14 mouse cellular contexts compared by ENCODE assay signal in genomic region chr11:97829913-97830476, GRCm38 (mm10). TPM values are rescaled to one million over a fixed set of nuclear protein-coding genes. Genes with fewer than 3 reads are reported as not detected.
DNase-seq lines count a peak whose midpoint lies in the region; ATAC-seq and TF ChIP-seq lines count a peak whose summit lies in the region.
"Had no signal": no experiment of that assay in that cellular context is flagged by ENCODE, and none has a peak within 500 bp of the region (broad histone marks: within the 10 kb centered on the region; RNA-seq: fewer than 3 reads in every experiment).

No protein-coding gene starts in this region.

- H3K79me2 ChIP-seq in liver, adult 2 months (ENCODE audit: control insufficient read depth, insufficient read depth, low read length), result peaks cover 12% of the 10 kb centered on the region; the same call in 1 of the 2 replicates

- intact Hi-C loops in gastrocnemius, adult 2 months (cut with DNase I), result no loop called here

- no peak for DNase-seq in gastrocnemius, adult 2 months
- DNase-seq in gastrocnemius, adult 8-10 months (ENCODE audit: low spot score in 2 of 2), result no peak
- DNase-seq in midbrain, embryonic 10.5 days (ENCODE audit: low spot score), result peak; percentile 11
- DNase-seq in midbrain, embryonic 14.5 days, result no peak
- peak; percentile 33 for DNase-seq in liver, adult 2 months (ENCODE audit: extremely low read depth, low read depth, low spot score)
- peak; percentile 62 to 69 for DNase-seq in spleen, adult 2 months (ENCODE audit: low read depth in 1 of 2, low spot score in 2 of 2)
- no peak for DNase-seq in forebrain, embryonic 10.5 days (ENCODE audit: extremely low spot score, low spot score)
- no peak for DNase-seq in retina, postnatal 1 day
- DNase-seq: kidney, postnatal 36 days had no signal

- no peaks in the 10 kb centered on the region for H3K4me1 ChIP-seq in midbrain, embryonic 10.5 days
- H3K4me1 ChIP-seq in midbrain, embryonic 14.5 days (ENCODE audit: control insufficient read depth, insufficient read depth, low read length), result no peaks in the 10 kb centered on the region
- H3K4me1 ChIP-seq in liver, adult 2 months (ENCODE audit: control insufficient read depth, insufficient read depth, low read length), result peaks cover 12% of the 10 kb centered on the region
- peaks cover 39% of the 10 kb centered on the region; the same call in 1 of the 2 replicates for H3K4me1 ChIP-seq in spleen, adult 2 months (ENCODE audit: control insufficient read depth, insufficient read depth, insufficient read length)
- H3K4me1 ChIP-seq in forebrain, embryonic 10.5 days, result 0 out of 2 replicates have a peak, but pooled peaks cover 3% of the 10 kb centered on the region
- H3K4me1 ChIP-seq: embryonic facial prominence, embryonic 12.5 days had no signal

- H3K9ac ChIP-seq in midbrain, embryonic 14.5 days (replicated peaks; ENCODE audit: low read length), result no peak overlapping the region
- no peak overlapping the region for H3K9ac ChIP-seq in liver, adult 2 months (ENCODE audit: low read depth, low read length)
- H3K9ac ChIP-seq: embryonic facial prominence, embryonic 12.5 days; heart, embryonic 13.5 days; lung, embryonic 15.5 days; neural tube, embryonic 15.5 days had no signal

- no peak for TF ChIP-seq CTCF in gastrocnemius, adult 2 months (IDR thresholded peaks at IDR 0.05)
- no peak for TF ChIP-seq CTCF in liver, adult 2 months (IDR thresholded peaks at IDR 0.05; ENCODE audit: low read depth, low read length)
- TF ChIP-seq CTCF in spleen, adult 2 months (IDR thresholded peaks at IDR 0.05; ENCODE audit: extremely low read depth, insufficient read depth, insufficient read length, insufficient replicate concordance), result no peak

- no peak for TF ChIP-seq POLR2A in liver, adult 2 months (IDR thresholded peaks at IDR 0.05; ENCODE audit: extremely low read depth, insufficient read depth, low read length)
- TF ChIP-seq POLR2A in spleen, adult 2 months (IDR thresholded peaks at IDR 0.05; ENCODE audit: low read depth, low read length), result no peak; the same call in 1 of the 2 replicates

- WGBS in midbrain, embryonic 10.5 days, result 88% methylated on average over 12 of the region's 12 CpGs
- WGBS in midbrain, embryonic 14.5 days, result 82% methylated on average over 12 of the region's 12 CpGs
- WGBS in liver, adult 2 months, result 68% methylated on average over 12 of the region's 12 CpGs
- 13% methylated on average over 12 of the region's 12 CpGs for WGBS in spleen, adult 2 months
- WGBS in forebrain, embryonic 10.5 days, result 91% methylated on average over 12 of the region's 12 CpGs

- no peaks in the 10 kb centered on the region for H3K27me3 ChIP-seq in midbrain, embryonic 10.5 days (ENCODE audit: low read depth, poor library complexity, severe bottlenecking)
- H3K27me3 ChIP-seq in midbrain, embryonic 14.5 days (ENCODE audit: control insufficient read depth, insufficient read depth, low read length), result no peaks in the 10 kb centered on the region
- H3K27me3 ChIP-seq in liver, adult 2 months (ENCODE audit: control insufficient read depth, insufficient read depth, low read length), result no peaks in the 10 kb centered on the region
- no peaks in the 10 kb centered on the region for H3K27me3 ChIP-seq in spleen, adult 2 months (ENCODE audit: control insufficient read depth, insufficient read depth, low read length)
- H3K27me3 ChIP-seq in forebrain, embryonic 10.5 days (ENCODE audit: poor library complexity, severe bottlenecking), result no peaks in the 10 kb centered on the region
- H3K27me3 ChIP-seq: embryonic facial prominence, embryonic 12.5 days; heart, embryonic 13.5 days; lung, embryonic 15.5 days; neural tube, embryonic 15.5 days had no signal

- peak overlapping the region; percentile 52 for H3K27ac ChIP-seq in gastrocnemius, adult 2 months
- 0 out of 2 replicates have a peak overlapping the region, but pooled peaks have one; percentile 23 for H3K27ac ChIP-seq in midbrain, embryonic 10.5 days (replicated peaks)
- H3K27ac ChIP-seq in midbrain, embryonic 14.5 days (replicated peaks; ENCODE audit: low read depth, low read length), result no peak overlapping the region
- peak overlapping the region; percentile 55; the same call in 1 of the 2 replicates for H3K27ac ChIP-seq in liver, adult 2 months (replicated peaks; ENCODE audit: insufficient read depth, low read depth, low read length)
- peak overlapping the region; percentile 73 for H3K27ac ChIP-seq in spleen, adult 2 months (ENCODE audit: insufficient read depth, low read length)
- H3K27ac ChIP-seq in forebrain, embryonic 10.5 days, result no peak overlapping the region
- H3K27ac ChIP-seq: embryonic facial prominence, embryonic 12.5 days; heart, embryonic 13.5 days; lung, embryonic 15.5 days; neural tube, embryonic 15.5 days had no signal

- no peak overlapping the region for H3K4me2 ChIP-seq in midbrain, embryonic 14.5 days (ENCODE audit: low read length)
- H3K4me2 ChIP-seq: embryonic facial prominence, embryonic 12.5 days; heart, embryonic 13.5 days; lung, embryonic 15.5 days; neural tube, embryonic 15.5 days had no signal

- H3K36me3 ChIP-seq in midbrain, embryonic 10.5 days, result peaks cover 79% of the 10 kb centered on the region
- H3K36me3 ChIP-seq in midbrain, embryonic 14.5 days (ENCODE audit: control insufficient read depth, insufficient read depth, low read length), result peaks cover 70% of the 10 kb centered on the region
- peaks cover 17% of the 10 kb centered on the region for H3K36me3 ChIP-seq in liver, adult 2 months (ENCODE audit: control insufficient read depth, insufficient read depth, low read length)
- peaks cover 16% of the 10 kb centered on the region for H3K36me3 ChIP-seq in spleen, adult 2 months (ENCODE audit: control insufficient read depth, insufficient read depth, low read length)
- peaks cover 94% of the 10 kb centered on the region for H3K36me3 ChIP-seq in forebrain, embryonic 10.5 days (replicated peaks)

- H3K9me3 ChIP-seq in midbrain, embryonic 10.5 days (replicated peaks), result no peaks in the 10 kb centered on the region
- H3K9me3 ChIP-seq in midbrain, embryonic 14.5 days (ENCODE audit: control insufficient read depth, low read length), result no peaks in the 10 kb centered on the region
- no peaks in the 10 kb centered on the region for H3K9me3 ChIP-seq in forebrain, embryonic 10.5 days
- H3K9me3 ChIP-seq: embryonic facial prominence, embryonic 12.5 days; heart, embryonic 13.5 days; lung, embryonic 15.5 days; neural tube, embryonic 15.5 days had no signal

- no peak for ATAC-seq in midbrain, embryonic 14.5 days (ENCODE audit: low FRiP score, low TSS enrichment)

- no peak overlapping the region for H3K4me3 ChIP-seq in gastrocnemius, adult 2 months
- no peak overlapping the region for H3K4me3 ChIP-seq in midbrain, embryonic 10.5 days
- no peak overlapping the region for H3K4me3 ChIP-seq in midbrain, embryonic 14.5 days (replicated peaks; ENCODE audit: low read depth, low read length)
- no peak overlapping the region for H3K4me3 ChIP-seq in liver, adult 2 months (ENCODE audit: insufficient read depth, low read depth, low read length)
- H3K4me3 ChIP-seq in spleen, adult 2 months (ENCODE audit: extremely low read depth, insufficient read depth, insufficient read length), result no peak overlapping the region
- H3K4me3 ChIP-seq in forebrain, embryonic 10.5 days, result no peak overlapping the region
- H3K4me3 ChIP-seq: embryonic facial prominence, embryonic 12.5 days; heart, embryonic 13.5 days; lung, embryonic 15.5 days; neural tube, embryonic 15.5 days had no signal

RNA-seq across cellular contexts. Expression of gene B230217C12Rik, which starts 10.6 kb away (rescaled TPM):
- under 1 TPM; 0.23 to 0.50 TPM for total RNA-seq in gastrocnemius, adult 2 months (2021)
- under 1 TPM; 0.19 to 0.51 (median 0.32) TPM for total RNA-seq in gastrocnemius, adult 8-10 months (2022)
- 12.6 and 14.3 TPM in 2 replicates for polyA plus RNA-seq in midbrain, embryonic 10.5 days (2016; fragmentation: Nextera tagmentation; extraction: Ambion mirVana)
- 32.4 and 36.5 TPM in 2 replicates for polyA plus RNA-seq in midbrain, embryonic 14.5 days (2014; fragmentation: Nextera tagmentation; extraction: Ambion mirVana)
- total RNA-seq in liver, adult 2 months (2014; rRNA removed), result 0.09 and 0.27 TPM in 2 replicates
- polyA plus RNA-seq in liver, adult 2 months (2012; rRNA removed), result 0.14 and 0.29 TPM in 2 replicates
- 1.8 and 3.1 TPM in 2 replicates for polyA plus RNA-seq in spleen, adult 2 months (2012; rRNA removed)
- 13.3 and 15.9 TPM in 2 replicates for polyA plus RNA-seq in forebrain, embryonic 10.5 days (2016; fragmentation: Nextera tagmentation; extraction: Ambion mirVana)
- total RNA-seq: MEL had no signal

RNA-seq across cellular contexts. Expression of gene Lasp1, which starts 31.2 kb away (rescaled TPM):
- 10 to 100 TPM; 10.0 to 16.8 TPM for total RNA-seq in gastrocnemius, adult 2 months (2021)
- 10 to 100 TPM in 2 of 4 experiments, 1 to 10 TPM in 2; 5.9 to 11.2 (median 9.0) TPM for total RNA-seq in gastrocnemius, adult 8-10 months (2022)
- polyA plus RNA-seq in midbrain, embryonic 10.5 days (2016; fragmentation: Nextera tagmentation; extraction: Ambion mirVana), result 75.1 and 88.8 TPM in 2 replicates
- 114 and 138 TPM in 2 replicates for polyA plus RNA-seq in midbrain, embryonic 14.5 days (2014; fragmentation: Nextera tagmentation; extraction: Ambion mirVana)
- 23.3 and 33.3 TPM in 2 replicates for total RNA-seq in liver, adult 2 months (2014; rRNA removed)
- 80.5 and 85.4 TPM in 2 replicates for polyA plus RNA-seq in liver, adult 2 months (2012; rRNA removed)
- polyA plus RNA-seq in spleen, adult 2 months (2012; rRNA removed), result 69.4 and 75.2 TPM in 2 replicates
- polyA plus RNA-seq in forebrain, embryonic 10.5 days (2016; fragmentation: Nextera tagmentation; extraction: Ambion mirVana), result 85.5 and 87.3 TPM in 2 replicates

RNA-seq across cellular contexts. Expression of gene Rpl23, which starts 47.8 kb away (rescaled TPM):
- 100 to 1,000 TPM; 385 to 521 TPM for total RNA-seq in gastrocnemius, adult 2 months (2021)
- 100 to 1,000 TPM; 371 to 534 (median 431) TPM for total RNA-seq in gastrocnemius, adult 8-10 months (2022)
- polyA plus RNA-seq in midbrain, embryonic 10.5 days (2016; fragmentation: Nextera tagmentation; extraction: Ambion mirVana), result 378 and 451 TPM in 2 replicates
- polyA plus RNA-seq in midbrain, embryonic 14.5 days (2014; fragmentation: Nextera tagmentation; extraction: Ambion mirVana), result 363 and 413 TPM in 2 replicates
- total RNA-seq in liver, adult 2 months (2014; rRNA removed), result 240 and 283 TPM in 2 replicates
- 68.5 and 71.4 TPM in 2 replicates for polyA plus RNA-seq in liver, adult 2 months (2012; rRNA removed)
- 96.9 and 98.1 TPM in 2 replicates for polyA plus RNA-seq in spleen, adult 2 months (2012; rRNA removed)
- polyA plus RNA-seq in forebrain, embryonic 10.5 days (2016; fragmentation: Nextera tagmentation; extraction: Ambion mirVana), result 449 and 492 TPM in 2 replicates

RNA-seq across cellular contexts. Expression of gene Fbxo47, which starts 54.0 kb away (rescaled TPM):
- total RNA-seq in gastrocnemius, adult 2 months (2021), result under 1 TPM; 0.14 to 0.20 TPM
- total RNA-seq in gastrocnemius, adult 8-10 months (2022), result under 1 TPM in 3 of 4 experiments, not detected in 1; 0.15 to 0.48 (median 0.46) TPM
- polyA plus RNA-seq in midbrain, embryonic 10.5 days (2016; fragmentation: Nextera tagmentation; extraction: Ambion mirVana), result 0.38 and 0.40 TPM in 2 replicates
- 0.62 and 0.67 TPM in 2 replicates for polyA plus RNA-seq in midbrain, embryonic 14.5 days (2014; fragmentation: Nextera tagmentation; extraction: Ambion mirVana)
- total RNA-seq in liver, adult 2 months (2014; rRNA removed), result 1.4 and 1.9 TPM in 2 replicates
- polyA plus RNA-seq in liver, adult 2 months (2012; rRNA removed), result 0.17 and 0.27 TPM in 2 replicates
- 0.20 and 0.22 TPM in 2 replicates for polyA plus RNA-seq in spleen, adult 2 months (2012; rRNA removed)
- 0.64 and 0.91 TPM in 2 replicates for polyA plus RNA-seq in forebrain, embryonic 10.5 days (2016; fragmentation: Nextera tagmentation; extraction: Ambion mirVana)

RNA-seq across cellular contexts. Expression of gene 1700001P01Rik, which starts 54.3 kb away (rescaled TPM):
- total RNA-seq in gastrocnemius, adult 2 months (2021), result under 1 TPM; 0.39 to 0.56 TPM
- not detected for total RNA-seq in gastrocnemius, adult 8-10 months (2022)
- polyA plus RNA-seq in midbrain, embryonic 10.5 days (2016; fragmentation: Nextera tagmentation; extraction: Ambion mirVana), result 0.20 and 0.46 TPM in 2 replicates
- polyA plus RNA-seq in midbrain, embryonic 14.5 days (2014; fragmentation: Nextera tagmentation; extraction: Ambion mirVana), result not detected in 2 replicates
- total RNA-seq in liver, adult 2 months (2014; rRNA removed), result not detected in 2 replicates
- polyA plus RNA-seq in liver, adult 2 months (2012; rRNA removed), result not detected in 2 replicates
- not detected in 2 replicates for polyA plus RNA-seq in spleen, adult 2 months (2012; rRNA removed)
- 0.73 TPM in 1 of 2 replicates, not detected in the other for polyA plus RNA-seq in forebrain, embryonic 10.5 days (2016; fragmentation: Nextera tagmentation; extraction: Ambion mirVana)
- polyA plus RNA-seq: embryonic facial prominence, embryonic 12.5 days; heart, embryonic 13.5 days had no signal

Comparison
In these comparisons a context has a peak if more than half of its experiments do, and no peak if none do; other contexts are left out.
1. DNase-seq: peak in midbrain, embryonic 10.5 days (single experiment), liver, adult 2 months (single experiment) and spleen, adult 2 months (2 of 2); none in gastrocnemius, adult 2 months (single experiment), gastrocnemius, adult 8-10 months (0 of 2), midbrain, embryonic 14.5 days (single experiment), forebrain, embryonic 10.5 days (single experiment) and retina, postnatal 1 day (single experiment).
2. H3K27ac ChIP-seq: peak in gastrocnemius, adult 2 months (single experiment), midbrain, embryonic 10.5 days (single experiment), liver, adult 2 months (single experiment) and spleen, adult 2 months (single experiment); none in midbrain, embryonic 14.5 days (single experiment) and forebrain, embryonic 10.5 days (single experiment).